Mouse (Mus musculus): Measurements from ENCODE around the gene Gm17349.

DNA sequence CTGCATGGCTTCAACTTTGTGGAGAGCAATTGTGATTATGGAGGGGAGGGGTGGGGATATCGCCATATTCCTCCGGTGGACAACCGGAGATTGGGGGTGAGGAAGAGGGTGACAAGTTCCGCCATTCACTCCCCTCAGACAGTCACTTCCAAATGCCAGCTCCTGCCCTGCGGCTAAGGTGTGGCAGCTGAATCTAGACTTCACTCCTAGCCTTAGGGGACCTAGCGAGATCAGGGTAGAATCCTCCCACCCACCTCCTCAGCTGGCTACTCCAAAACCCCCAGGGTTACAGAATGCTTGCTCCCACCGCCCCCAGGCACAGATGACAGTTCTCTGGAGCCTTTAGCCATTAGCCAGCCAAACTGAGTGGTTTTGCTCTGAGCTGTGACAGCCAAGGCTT lies 26.3 kb downstream of the Gm17349 start:
- no peak for TF ChIP-seq SMC3 (IDR thresholded peaks at IDR 0.05; ENCODE audit: low read depth, low read length)
- TF ChIP-seq USF1 (IDR thresholded peaks at IDR 0.05; ENCODE audit: low read depth, low read length): no peak
- no peak for TF ChIP-seq ZMIZ1 (IDR thresholded peaks at IDR 0.05; ENCODE audit: low read depth, low read length)
- TF ChIP-seq POLR2A (IDR thresholded peaks at IDR 0.05; ENCODE audit: control insufficient read depth in 1 of 2, insufficient read depth in 1 of 2, low read depth in 1 of 2, low read length in 2 of 2, poor library complexity in 1 of 2): no peak
- TF ChIP-seq KAT2A (conservative IDR thresholded peaks at IDR 0.05; ENCODE audit: low read depth, low read length): no peak
- no peak for TF ChIP-seq ELF1 (IDR thresholded peaks at IDR 0.05; ENCODE audit: low read depth, low read length)

Measured in MEL (cell line).